Mouse (Mus musculus): ENCODE data around the gene 9030612E09Rik.

Gene 9030612E09Rik

GRCm38 (mm10) chr10:43174326-43175155 is at the start of gene 9030612E09Rik, which contains the start of gene Sobp:
TSS of gene 9030612E09Rik (plus strand) at chr10:43174704.
TSS of gene Sobp (minus strand) at chr10:43174530.
- DNase-seq, result peak in 1 of 2 experiments; percentile 6

- DNase-seq, result no peak
Observed at GRCm38 (mm10) chr10:43128750-43129149, 45.8 kb upstream of the 9030612E09Rik start.

- no peak for DNase-seq
Observed at GRCm38 (mm10) chr10:43134027-43134426, 40.5 kb upstream of the 9030612E09Rik start.

GRCm38 (mm10) chr10:43143173-43143572 is 31.3 kb upstream of the 9030612E09Rik start:
- no peak for DNase-seq

GRCm38 (mm10) chr10:43148456-43148855 is 26.0 kb upstream of the 9030612E09Rik start:
- DNase-seq, result no peak

- no peak for DNase-seq
Observed at GRCm38 (mm10) chr10:43152643-43153042, 21.9 kb upstream of the 9030612E09Rik start.

- peak; percentile 15 to 24 for DNase-seq
Observed at GRCm38 (mm10) chr10:43155046-43155560, 19.4 kb upstream of the 9030612E09Rik start.

GRCm38 (mm10) chr10:43158917-43159316 is 15.6 kb upstream of the 9030612E09Rik start:
- no peak for DNase-seq

- DNase-seq, result no peak
Observed at GRCm38 (mm10) chr10:43159333-43159732, 15.2 kb upstream of the 9030612E09Rik start.

- no peak for DNase-seq
Observed at GRCm38 (mm10) chr10:43162318-43162717, 12.2 kb upstream of the 9030612E09Rik start.

GRCm38 (mm10) chr10:43164406-43164805 is 10.1 kb upstream of the 9030612E09Rik start:
- DNase-seq, result no peak

GRCm38 (mm10) chr10:43166146-43166545 is 8.4 kb upstream of the 9030612E09Rik start:
- no peak for DNase-seq

GRCm38 (mm10) chr10:43166817-43167216 is 7.7 kb upstream of the 9030612E09Rik start:
- no peak for DNase-seq

- DNase-seq, result no peak
Observed at GRCm38 (mm10) chr10:43168847-43169246, 5.7 kb upstream of the 9030612E09Rik start.

- no peak for DNase-seq
Observed at GRCm38 (mm10) chr10:43171106-43171505, 3.4 kb upstream of the 9030612E09Rik start.

GRCm38 (mm10) chr10:43172066-43172465 is 2.4 kb upstream of the 9030612E09Rik start:
- DNase-seq, result no peak

- no peak for DNase-seq
Observed at GRCm38 (mm10) chr10:43172554-43172953, 1.9 kb upstream of the 9030612E09Rik start.

- peak; percentile 24 to 46 for DNase-seq
Observed at GRCm38 (mm10) chr10:43173141-43173827, 1.2 kb upstream of the 9030612E09Rik start.

- peak in 1 of 2 experiments; percentile 3 for DNase-seq
Observed at GRCm38 (mm10) chr10:43173828-43174325, 627 bp upstream of the 9030612E09Rik start.

- DNase-seq, result no peak
Observed at GRCm38 (mm10) chr10:43175156-43175601, 675 bp downstream of the 9030612E09Rik start.

GRCm38 (mm10) chr10:43180313-43180912 is 5.9 kb downstream of the 9030612E09Rik start:
- DNase-seq, result no peak

- DNase-seq, result no peak
Observed at GRCm38 (mm10) chr10:43200206-43200605, 25.7 kb downstream of the 9030612E09Rik start.

- no peak for DNase-seq
Observed at GRCm38 (mm10) chr10:43203865-43204264, 29.4 kb downstream of the 9030612E09Rik start.
